Mouse (Mus musculus) olfactory bulb, adult 2 months (tissue): ENCODE measurements at regions not wholly inside any gene's neighbourhood (a gene's known extent, or its start where the extent isn't known, plus 50 kb on each side); places are given as distances from the start of the nearest gene placed in this dataset.

ENCODE experiments used
- H3K27ac ChIP-seq: fragments of 200-500 bp; 2 replicates; pipeline ENCODE4 v1.5.1; 2012; ENCODE audit warnings: low read depth, low read length; ENCODE audit not compliant: insufficient read depth
- H3K4me1 ChIP-seq: fragments of 200-500 bp; 2 replicates; pipeline ENCODE4 v1.6.1; 2012; ENCODE audit warnings: low read length; ENCODE audit not compliant: control insufficient read depth, insufficient read depth
- H3K4me3 ChIP-seq: fragments of 200-500 bp; 2 replicates; pipeline ENCODE4 v1.5.1; 2012; ENCODE audit warnings: mild to moderate bottlenecking, low read depth, low read length, moderate library complexity; ENCODE audit not compliant: insufficient read depth
- CTCF ChIP-seq: fragments of 200-500 bp; IDR thresholded peaks from 2 replicates; pipeline ENCODE4 v1.5.1; 2012; ENCODE audit warnings: low read depth, mild to moderate bottlenecking, low read length, moderate library complexity; ENCODE audit not compliant: insufficient read depth
- POLR2A ChIP-seq: fragments of 200-500 bp; IDR thresholded peaks from 2 replicates; pipeline ENCODE4 v1.6.1; 2012; ENCODE audit warnings: mild to moderate bottlenecking, low read depth, low read length, moderate library complexity; ENCODE audit not compliant: insufficient read depth
- WGBS: fragments of 180-500 bp; shearing (Covaris S2); methylation state at CpG from one replicate; pipeline ENCODE4 v1.1.7; 2018; 5-methylcytosine and 5-hydroxymethylcytosine counted together

GRCm38 (mm10) chr12:70544326-70544725 is 91.4 kb downstream of the Tmx1 start:
- H3K27ac ChIP-seq: no peak overlapping the region
- no peak overlapping the region for H3K4me3 ChIP-seq
- peaks cover 21% of the 10 kb centered on the region for H3K4me1 ChIP-seq
- no peak for TF ChIP-seq CTCF
- TF ChIP-seq POLR2A: no peak
- WGBS: 67% methylated on average over 12 of the region's 12 CpGs

DNA sequence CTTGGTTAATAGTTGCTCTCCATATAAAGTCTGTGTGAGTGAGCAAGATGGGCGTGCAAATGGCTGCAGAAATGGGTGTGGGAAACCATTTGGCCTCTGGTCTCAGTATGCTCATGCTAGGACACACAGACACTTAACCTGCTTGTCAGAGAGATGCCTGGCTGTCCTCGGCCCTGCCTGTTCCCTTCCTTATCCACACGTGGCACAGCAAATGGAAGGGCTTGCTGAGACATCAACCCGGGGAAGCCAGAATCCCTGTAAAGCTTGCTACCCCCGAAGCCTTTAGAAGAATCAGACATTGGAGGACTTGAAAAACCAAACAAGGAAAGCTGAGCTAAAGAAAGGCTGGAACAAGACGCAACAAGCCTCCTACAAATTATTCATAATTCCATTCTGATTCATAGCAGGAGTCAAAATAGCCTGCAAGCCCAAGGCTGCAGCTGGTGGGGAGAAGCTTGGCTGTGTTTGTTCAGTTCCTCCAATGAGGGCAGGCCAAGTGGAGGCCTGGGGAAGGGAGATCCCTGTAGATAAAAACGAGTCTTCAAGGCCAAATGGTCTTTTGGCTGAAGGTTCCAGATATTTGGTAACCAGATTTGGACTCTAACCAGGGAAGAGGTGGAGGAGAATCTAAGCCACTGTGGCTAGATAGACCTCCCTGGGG is 92.1 kb downstream of the Tmx1 start:
- Histone ChIP-seq H3K27ac (no peak overlapping the region), H3K4me1 (peaks cover 18% of the 10 kb centered on the region), H3K4me3 (no peak overlapping the region)
- TF ChIP-seq CTCF: no peak
- no peak for TF ChIP-seq POLR2A
- 49% methylated on average over 7 of the region's 7 CpGs for WGBS

- Histone ChIP-seq H3K4me3 (no peak overlapping the region), H3K27ac (no peak overlapping the region), H3K4me1 (peaks cover 14% of the 10 kb centered on the region)
- 70% methylated on average over 5 of the region's 6 CpGs for WGBS
- TF ChIP-seq CTCF (no peak), POLR2A (no peak)
Observed at GRCm38 (mm10) chr12:70547199-70547598, 94.3 kb downstream of the Tmx1 start.

GRCm38 (mm10) chr12:70549296-70549695 is 96.4 kb downstream of the Tmx1 start:
- 62% methylated on average over 9 of the region's 9 CpGs for WGBS
- H3K4me1 ChIP-seq: peaks cover 9% of the 10 kb centered on the region
- H3K27ac ChIP-seq: no peak overlapping the region
- no peak for TF ChIP-seq CTCF
- TF ChIP-seq POLR2A: no peak
- H3K4me3 ChIP-seq: no peak overlapping the region

GRCm38 (mm10) chr12:70553866-70554265 is 101.0 kb downstream of the Tmx1 start:
- WGBS: 81% methylated on average over 6 of the region's 6 CpGs
- H3K27ac ChIP-seq: no peak overlapping the region
- TF ChIP-seq POLR2A (no peak), CTCF (no peak)
- no peak overlapping the region for H3K4me3 ChIP-seq
- H3K4me1 ChIP-seq: no peaks in the 10 kb centered on the region

DNA sequence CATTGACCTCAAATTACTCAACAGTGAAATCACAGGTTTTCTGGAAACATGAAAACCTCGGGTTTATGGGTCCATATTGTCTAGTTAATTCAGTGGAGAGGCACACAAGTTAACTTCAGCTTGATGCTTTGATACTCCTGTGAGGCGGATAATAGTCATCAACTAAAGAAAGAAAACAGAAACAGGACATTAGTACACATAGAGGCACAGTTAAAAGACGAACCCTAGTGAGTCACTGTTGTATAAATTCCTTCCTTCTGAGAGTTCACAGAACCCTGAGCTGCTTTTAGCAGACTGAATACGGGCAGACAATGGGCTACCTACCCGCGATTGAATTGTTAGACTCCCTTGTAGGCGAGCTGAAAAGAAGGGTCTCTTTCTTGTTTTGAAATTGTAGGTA is 101.7 kb downstream of the Tmx1 start:
- Histone ChIP-seq H3K4me3 (no peak overlapping the region), H3K27ac (peak overlapping the region; percentile 8; the same call in 1 of the 2 replicates), H3K4me1 (no peaks in the 10 kb centered on the region)
- 34% methylated on average over 7 of the region's 7 CpGs for WGBS
- TF ChIP-seq CTCF (no peak), POLR2A (no peak)

GRCm38 (mm10) chr12:70555723-70556122 is 102.8 kb downstream of the Tmx1 start:
- TF ChIP-seq CTCF: no peak
- no peak for TF ChIP-seq POLR2A
- H3K27ac ChIP-seq: no peak overlapping the region
- WGBS: 35% methylated on average over 3 of the region's 3 CpGs

GRCm38 (mm10) chr12:70556820-70557219 is 103.9 kb downstream of the Tmx1 start:
- TF ChIP-seq POLR2A (no peak), CTCF (no peak)
- Histone ChIP-seq H3K27ac (no peak overlapping the region), H3K4me1 (no peaks in the 10 kb centered on the region), H3K4me3 (no peak overlapping the region)
- 87% methylated on average over 6 of the region's 6 CpGs for WGBS

More at GRCm38 (mm10) chr12:70555723-70556122, 102.8 kb downstream of the Tmx1 start:
- no peaks in the 10 kb centered on the region for H3K4me1 ChIP-seq
- no peak overlapping the region for H3K4me3 ChIP-seq

DNA sequence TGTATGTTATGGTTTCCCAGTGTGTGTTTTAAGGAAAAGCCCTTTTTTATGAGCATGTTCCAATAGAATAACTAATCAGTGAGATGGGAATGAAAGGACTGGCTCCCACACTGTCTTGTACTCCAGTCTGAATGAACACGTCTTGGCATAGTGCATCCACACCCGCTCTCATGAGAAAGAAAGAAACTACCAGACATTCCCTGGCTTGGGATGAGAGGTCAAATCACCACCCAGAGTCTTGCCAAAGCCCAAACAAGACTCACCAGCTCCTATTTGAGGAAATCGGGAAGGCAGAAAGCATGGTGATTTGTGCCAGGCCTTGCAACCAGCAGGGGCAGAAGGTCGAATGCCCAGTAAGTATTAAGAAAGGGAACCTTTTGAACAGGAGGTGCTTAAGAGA is 110.6 kb downstream of the Tmx1 start:
- no peak overlapping the region for H3K4me3 ChIP-seq
- no peaks in the 10 kb centered on the region for H3K4me1 ChIP-seq
- no peak overlapping the region for H3K27ac ChIP-seq
- TF ChIP-seq CTCF: no peak
- TF ChIP-seq POLR2A: no peak
- 68% methylated on average over 4 of the region's 4 CpGs for WGBS
